Mouse (Mus musculus) stomach, embryonic 16.5 days (tissue): Measurements from ENCODE around the gene Pcsk6. TPM values are rescaled to one million over a fixed set of nuclear protein-coding genes. Genes with fewer than 3 reads are reported as not detected.
A peak's percentile ranks its signal among the peaks of the same experiment; 100 is the strongest.

Source experiments
- ATAC-seq: fragments of 200-750 bp; cut with Nextera tagmentation; 2 replicates; pipeline ENCODE4 v1.8.0; 2017; ENCODE audit warnings: moderate number of reproducible peaks, moderate TSS enrichment; ENCODE audit not compliant: insufficient read depth, low FRiP score
- H3K27ac ChIP-seq: fragments of 300-500 bp; sonication (generic); 2 replicates; pipeline ENCODE4 v1.5.1; 2014; ENCODE audit warnings: low read length
- H3K27me3 ChIP-seq: fragments of 300-500 bp; sonication (generic); 2 replicates; pipeline ENCODE4 v1.6.1; 2014; ENCODE audit warnings: low read length, control low read depth, mixed read lengths; ENCODE audit not compliant: control insufficient read depth, insufficient read depth
- H3K36me3 ChIP-seq: fragments of 300-500 bp; sonication (generic); 2 replicates; pipeline ENCODE4 v1.6.1; 2014; ENCODE audit warnings: low read length; ENCODE audit not compliant: control insufficient read depth, insufficient read depth
- H3K4me1 ChIP-seq: fragments of 300-500 bp; sonication (generic); 2 replicates; pipeline ENCODE4 v1.6.1; 2014; ENCODE audit warnings: low read length, control low read depth, mixed read lengths; ENCODE audit not compliant: control insufficient read depth, insufficient read depth
- H3K4me2 ChIP-seq: fragments of 300-500 bp; sonication (generic); 2 replicates; pipeline ENCODE4 v1.6.1; 2014; ENCODE audit warnings: low read depth, low read length, mixed read lengths
- H3K4me3 ChIP-seq: fragments of 300-500 bp; sonication (generic); replicated peaks from 2 replicates; pipeline ENCODE4 v1.5.1; 2014; ENCODE audit warnings: mild to moderate bottlenecking, low read length
- H3K9ac ChIP-seq: fragments of 300-500 bp; sonication (generic); 2 replicates; pipeline ENCODE4 v1.6.1; 2014; ENCODE audit warnings: low read length
- H3K9me3 ChIP-seq: fragments of 300-500 bp; sonication (generic); replicated peaks from 2 replicates; pipeline ENCODE4 v1.6.1; 2016; ENCODE audit warnings: low read length, control low read depth; ENCODE audit not compliant: control insufficient read depth
- WGBS: fragments of 180-500 bp; shearing (Covaris S2); extraction: QIAGEN DNeasy Blood & Tissue Kit; methylation state at CpG from one replicate; pipeline ENCODE4 v1.1.7; 2014; 5-methylcytosine and 5-hydroxymethylcytosine counted together
- polyA plus RNA-seq: library from polyadenylated mRNA; unstranded; fragments of >200 nt; fragmentation: Nextera tagmentation; extraction: Ambion mirVana; gene quantifications from 2 replicates; pipeline ENCODE4 v1.2.1, GENCODE M21; 2015

Gene Pcsk6
- polyA plus RNA-seq, 1 experiment from 2014 or later = 3.7 TPM

DNA sequence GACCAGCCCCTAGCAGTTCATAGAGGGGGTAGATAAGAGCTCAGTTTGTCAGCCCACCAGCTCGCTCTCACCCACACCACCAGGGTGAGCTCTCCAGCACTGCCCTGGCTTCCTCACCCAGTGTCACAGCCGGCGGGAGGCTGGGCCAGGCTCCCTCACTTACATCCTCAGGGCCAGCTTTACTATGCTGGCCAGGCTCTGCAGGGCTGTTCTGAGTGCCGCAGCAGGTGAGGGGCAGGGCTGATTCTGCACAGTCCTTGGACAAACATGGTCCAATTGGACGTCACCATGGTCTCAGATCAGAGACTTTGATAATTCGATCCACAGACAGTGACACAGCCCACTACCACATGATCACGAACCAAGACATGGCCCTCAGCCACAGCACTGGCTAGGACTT lies 230.0 kb downstream of the Pcsk6 start:
- no peak overlapping the region for H3K9ac ChIP-seq
- H3K9me3 ChIP-seq = no peaks in the 10 kb centered on the region
- no peak overlapping the region for H3K4me2 ChIP-seq
- H3K27ac ChIP-seq = no peak overlapping the region
- ATAC-seq = no peak
- H3K36me3 ChIP-seq = peaks cover 13% of the 10 kb centered on the region; the same call in 1 of the 2 replicates
- H3K4me1 ChIP-seq = no peaks in the 10 kb centered on the region
- no peaks in the 10 kb centered on the region for H3K27me3 ChIP-seq
- 85% methylated on average over 7 of the region's 7 CpGs for WGBS
- H3K4me3 ChIP-seq = no peak overlapping the region

GRCm38 (mm10) chr7:66092656-66093055 lies 231.1 kb downstream of the Pcsk6 start:
- Histone ChIP-seq H3K9ac (no peak overlapping the region), H3K36me3 (peaks cover 13% of the 10 kb centered on the region; the same call in 1 of the 2 replicates), H3K27me3 (no peaks in the 10 kb centered on the region), H3K9me3 (no peaks in the 10 kb centered on the region), H3K27ac (no peak overlapping the region), H3K4me3 (no peak overlapping the region), H3K4me1 (no peaks in the 10 kb centered on the region), H3K4me2 (no peak overlapping the region)
- 85% methylated on average over 8 of the region's 8 CpGs for WGBS
- 0 out of 2 replicates have a peak, but pooled peaks have one; percentile 17 for ATAC-seq

- WGBS = 64% methylated on average over 5 of the region's 5 CpGs
- no peak for ATAC-seq
These were observed 232.6 kb downstream of the Pcsk6 start for GRCm38 (mm10) chr7:66094141-66094540.

GRCm38 (mm10) chr7:66098803-66099202 lies 237.3 kb downstream of the Pcsk6 start:
- H3K36me3 ChIP-seq = no peaks in the 10 kb centered on the region
- no peak overlapping the region for H3K9ac ChIP-seq
- 85% methylated on average over 7 of the region's 7 CpGs for WGBS
- H3K9me3 ChIP-seq = no peaks in the 10 kb centered on the region
- no peaks in the 10 kb centered on the region for H3K4me1 ChIP-seq
- no peaks in the 10 kb centered on the region for H3K27me3 ChIP-seq
- H3K4me2 ChIP-seq = no peak overlapping the region
- no peak overlapping the region for H3K27ac ChIP-seq
- no peak overlapping the region for H3K4me3 ChIP-seq
- ATAC-seq = no peak

More at GRCm38 (mm10) chr7:66094141-66094540, 232.6 kb downstream of the Pcsk6 start:
- Histone ChIP-seq H3K4me2 (no peak overlapping the region), H3K27ac (no peak overlapping the region), H3K4me3 (no peak overlapping the region), H3K27me3 (no peaks in the 10 kb centered on the region), H3K9me3 (no peaks in the 10 kb centered on the region), H3K36me3 (peaks cover 5% of the 10 kb centered on the region; the same call in 1 of the 2 replicates), H3K9ac (no peak overlapping the region), H3K4me1 (no peaks in the 10 kb centered on the region)

Other genes with a start within 250 kb of the Pcsk6 start
- gene Tarsl2, start 216.8 kb upstream of the Pcsk6 start, polyA plus RNA-seq = 6.5 and 9.0 TPM in 2 replicates
- gene Tm2d3, start 170.6 kb upstream of the Pcsk6 start, polyA plus RNA-seq = 87.9 and 95.6 TPM in 2 replicates
- not detected in 2 replicates for gene Gm45213, start 181.9 kb downstream of the Pcsk6 start, polyA plus RNA-seq
- gene Snrpa1, start 197.3 kb downstream of the Pcsk6 start, polyA plus RNA-seq = 126 and 143 TPM in 2 replicates
- 135 and 136 TPM in 2 replicates for gene Selenos, start 217.9 kb downstream of the Pcsk6 start, polyA plus RNA-seq
- 10.2 and 12.1 TPM in 2 replicates for gene Chsy1, start 247.8 kb downstream of the Pcsk6 start, polyA plus RNA-seq